Mouse (Mus musculus): ENCODE measurements around the gene Msi2. TPM values are rescaled to one million over a fixed set of nuclear protein-coding genes. Genes with fewer than 3 reads are reported as not detected.

Msi2 gene
- polyA plus RNA-seq, 1 experiment from 2014 or later = 17.9 TPM

- Histone ChIP-seq H3K27ac (ENCODE audit: low read length) (no peak overlapping the region), H3K4me1 (ENCODE audit: control insufficient read depth, insufficient read depth, low read length) (0 out of 2 replicates have a peak, but pooled peaks cover 7% of the 10 kb centered on the region), H3K9me3 (ENCODE audit: control insufficient read depth, low read depth, low read length) (no peaks in the 10 kb centered on the region), H3K4me3 (ENCODE audit: low read depth, low read length) (no peak overlapping the region), H3K27me3 (ENCODE audit: control insufficient read depth, insufficient read depth, low read length) (no peaks in the 10 kb centered on the region), H3K36me3 (ENCODE audit: control insufficient read depth, insufficient read depth, low read length) (no peaks in the 10 kb centered on the region; the same call in 1 of the 2 replicates), H3K4me2 (replicated peaks; ENCODE audit: low read depth, low read length) (no peak overlapping the region), H3K9ac (replicated peaks; ENCODE audit: low read depth, low read length) (no peak overlapping the region)
- WGBS = 65% methylated on average over 11 of the region's 11 CpGs
- no peak for ATAC-seq (ENCODE audit: insufficient number of reproducible peaks, insufficient read depth, low FRiP score, low read depth)
Observed at GRCm38 (mm10) chr11:88661444-88662180, 56.7 kb downstream of the Msi2 start.

DNA sequence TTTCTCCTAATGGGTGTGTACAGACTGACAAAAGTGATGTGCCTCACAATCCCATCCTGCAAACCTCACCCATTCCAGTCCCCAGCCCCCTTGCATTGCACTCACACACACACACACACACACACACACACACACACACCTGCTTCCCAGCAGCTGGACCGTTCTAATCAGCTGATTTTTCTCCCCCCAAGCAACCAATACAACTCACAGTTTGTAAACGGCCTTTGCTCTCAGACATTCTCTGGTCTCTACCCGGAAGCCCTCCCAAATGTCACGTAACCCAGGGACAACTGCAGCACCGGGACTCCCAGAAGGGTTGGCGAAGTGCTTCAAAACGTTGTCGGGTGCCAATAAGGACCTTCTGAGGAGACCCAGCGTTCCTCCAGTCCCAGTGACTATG is 57.9 kb downstream of the Msi2 start:
- WGBS = 86% methylated on average over 9 of the region's 9 CpGs
- ATAC-seq (ENCODE audit: insufficient number of reproducible peaks, insufficient read depth, low FRiP score, low read depth) = no peak
- Histone ChIP-seq H3K36me3 (ENCODE audit: control insufficient read depth, insufficient read depth, low read length) (no peaks in the 10 kb centered on the region; the same call in 1 of the 2 replicates), H3K4me2 (replicated peaks; ENCODE audit: low read depth, low read length) (no peak overlapping the region), H3K9ac (replicated peaks; ENCODE audit: low read depth, low read length) (no peak overlapping the region), H3K27ac (ENCODE audit: low read length) (no peak overlapping the region), H3K4me3 (ENCODE audit: low read depth, low read length) (no peak overlapping the region), H3K4me1 (ENCODE audit: control insufficient read depth, insufficient read depth, low read length) (0 out of 2 replicates have a peak, but pooled peaks cover 7% of the 10 kb centered on the region), H3K27me3 (ENCODE audit: control insufficient read depth, insufficient read depth, low read length) (no peaks in the 10 kb centered on the region), H3K9me3 (ENCODE audit: control insufficient read depth, low read depth, low read length) (no peaks in the 10 kb centered on the region)

DNA sequence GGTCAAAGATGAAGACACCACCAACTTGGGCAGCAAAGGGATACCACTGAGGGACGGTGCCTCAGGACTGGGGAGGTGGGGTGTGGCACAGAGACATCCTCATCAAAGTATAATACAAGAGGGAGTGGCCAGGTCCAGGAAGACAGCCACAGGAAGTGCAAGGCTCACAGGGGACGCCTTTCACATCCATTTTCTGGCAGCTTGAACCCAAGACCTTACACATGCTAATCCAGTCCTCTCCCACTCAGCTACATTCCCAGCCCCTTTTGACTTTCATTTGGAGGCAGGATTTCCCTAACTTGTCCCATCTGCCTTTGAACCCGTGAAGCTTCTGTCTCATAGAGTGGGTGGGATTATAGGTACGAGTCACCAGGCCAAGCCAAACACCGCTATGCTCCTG is 59.4 kb downstream of the Msi2 start:
- 93% methylated on average over 5 of the region's 5 CpGs for WGBS
- no peak for ATAC-seq (ENCODE audit: insufficient number of reproducible peaks, insufficient read depth, low FRiP score, low read depth)
- Histone ChIP-seq H3K9me3 (ENCODE audit: control insufficient read depth, low read depth, low read length) (no peaks in the 10 kb centered on the region), H3K4me2 (replicated peaks; ENCODE audit: low read depth, low read length) (no peak overlapping the region), H3K9ac (replicated peaks; ENCODE audit: low read depth, low read length) (no peak overlapping the region), H3K36me3 (ENCODE audit: control insufficient read depth, insufficient read depth, low read length) (no peaks in the 10 kb centered on the region; the same call in 1 of the 2 replicates), H3K4me3 (ENCODE audit: low read depth, low read length) (no peak overlapping the region), H3K27ac (ENCODE audit: low read length) (no peak overlapping the region), H3K27me3 (ENCODE audit: control insufficient read depth, insufficient read depth, low read length) (no peaks in the 10 kb centered on the region), H3K4me1 (ENCODE audit: control insufficient read depth, insufficient read depth, low read length) (peaks cover 12% of the 10 kb centered on the region; the same call in 1 of the 2 replicates)

DNA sequence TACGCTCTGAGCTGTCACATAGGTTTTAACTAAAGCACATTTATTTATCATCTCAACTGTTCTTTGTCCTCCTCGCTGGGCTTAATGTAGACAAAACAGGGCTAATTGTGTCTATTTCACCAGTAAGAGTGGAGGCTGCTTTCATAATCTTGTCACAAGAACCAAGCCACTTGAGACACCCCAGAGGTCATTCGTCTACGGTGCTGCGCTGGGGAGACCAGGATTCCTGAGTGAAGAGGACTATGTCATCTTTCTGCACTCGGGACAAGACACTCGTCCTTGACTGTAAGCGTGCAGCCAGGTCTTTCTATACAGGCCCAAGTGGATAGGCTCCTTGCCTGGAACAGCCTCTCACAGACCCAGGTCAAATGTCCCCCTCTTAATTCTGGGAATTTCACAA is 62.5 kb downstream of the Msi2 start:
- 60% methylated on average over 8 of the region's 8 CpGs for WGBS
- H3K27ac ChIP-seq (ENCODE audit: low read length) = 0 out of 2 replicates have a peak overlapping the region, but pooled peaks have one; percentile 3
- no peak overlapping the region for H3K9ac ChIP-seq (replicated peaks; ENCODE audit: low read depth, low read length)
- no peaks in the 10 kb centered on the region for H3K27me3 ChIP-seq (ENCODE audit: control insufficient read depth, insufficient read depth, low read length)
- H3K4me3 ChIP-seq (ENCODE audit: low read depth, low read length) = no peak overlapping the region
- no peaks in the 10 kb centered on the region for H3K36me3 ChIP-seq (ENCODE audit: control insufficient read depth, insufficient read depth, low read length)
- no peak for ATAC-seq (ENCODE audit: insufficient number of reproducible peaks, insufficient read depth, low FRiP score, low read depth)
- no peaks in the 10 kb centered on the region for H3K9me3 ChIP-seq (ENCODE audit: control insufficient read depth, low read depth, low read length)
- H3K4me1 ChIP-seq (ENCODE audit: control insufficient read depth, insufficient read depth, low read length) = peaks cover 5% of the 10 kb centered on the region; the same call in 1 of the 2 replicates
- no peak overlapping the region for H3K4me2 ChIP-seq (replicated peaks; ENCODE audit: low read depth, low read length)

DNA sequence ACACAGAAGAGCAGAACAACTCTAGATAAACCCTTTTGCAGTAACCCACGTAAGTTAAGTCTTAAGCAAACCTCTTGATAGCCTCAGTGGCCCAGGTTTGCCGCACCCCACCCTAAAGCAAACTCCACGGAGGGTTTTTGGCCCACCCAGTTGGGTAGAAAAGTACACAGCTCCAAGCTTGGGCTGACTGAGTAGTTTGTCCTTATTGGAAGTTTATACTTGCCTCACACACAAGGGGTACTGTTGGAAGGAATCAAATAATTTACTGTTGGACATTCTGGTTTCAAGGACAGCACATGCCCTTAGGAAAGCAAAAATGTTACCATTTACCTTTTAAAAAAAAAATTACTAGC is 63.1 kb downstream of the Msi2 start:
- no peak overlapping the region for H3K4me3 ChIP-seq (ENCODE audit: low read depth, low read length)
- H3K27ac ChIP-seq (ENCODE audit: low read length) = peak overlapping the region; percentile 33; the same call in 1 of the 2 replicates

GRCm38 (mm10) chr11:88654391-88655213 is 63.7 kb downstream of the Msi2 start:
- Histone ChIP-seq H3K27me3 (ENCODE audit: control insufficient read depth, insufficient read depth, low read length) (no peaks in the 10 kb centered on the region), H3K9me3 (ENCODE audit: control insufficient read depth, low read depth, low read length) (no peaks in the 10 kb centered on the region), H3K9ac (replicated peaks; ENCODE audit: low read depth, low read length) (no peak overlapping the region), H3K27ac (ENCODE audit: low read length) (peak overlapping the region; percentile 33; the same call in 1 of the 2 replicates), H3K4me2 (replicated peaks; ENCODE audit: low read depth, low read length) (no peak overlapping the region), H3K36me3 (ENCODE audit: control insufficient read depth, insufficient read depth, low read length) (no peaks in the 10 kb centered on the region), H3K4me1 (ENCODE audit: control insufficient read depth, insufficient read depth, low read length) (peaks cover 5% of the 10 kb centered on the region; the same call in 1 of the 2 replicates), H3K4me3 (ENCODE audit: low read depth, low read length) (no peak overlapping the region)
- WGBS = 75% methylated on average over 18 of the region's 18 CpGs
- ATAC-seq (ENCODE audit: insufficient number of reproducible peaks, insufficient read depth, low FRiP score, low read depth) = 0 out of 2 replicates have a peak, but pooled peaks have one; percentile 67

More for the DNA sequence above, 63.1 kb downstream of the Msi2 start:
- H3K27me3 ChIP-seq (ENCODE audit: control insufficient read depth, insufficient read depth, low read length) = no peaks in the 10 kb centered on the region
- H3K4me1 ChIP-seq (ENCODE audit: control insufficient read depth, insufficient read depth, low read length) = peaks cover 5% of the 10 kb centered on the region; the same call in 1 of the 2 replicates
- H3K9ac ChIP-seq (replicated peaks; ENCODE audit: low read depth, low read length) = no peak overlapping the region
- H3K36me3 ChIP-seq (ENCODE audit: control insufficient read depth, insufficient read depth, low read length) = no peaks in the 10 kb centered on the region
- 76% methylated on average over 3 of the region's 3 CpGs for WGBS
- H3K9me3 ChIP-seq (ENCODE audit: control insufficient read depth, low read depth, low read length) = no peaks in the 10 kb centered on the region
- H3K4me2 ChIP-seq (replicated peaks; ENCODE audit: low read depth, low read length) = no peak overlapping the region
- peak; percentile 46; the same call in 1 of the 2 replicates for ATAC-seq (ENCODE audit: insufficient number of reproducible peaks, insufficient read depth, low FRiP score, low read depth)

DNA sequence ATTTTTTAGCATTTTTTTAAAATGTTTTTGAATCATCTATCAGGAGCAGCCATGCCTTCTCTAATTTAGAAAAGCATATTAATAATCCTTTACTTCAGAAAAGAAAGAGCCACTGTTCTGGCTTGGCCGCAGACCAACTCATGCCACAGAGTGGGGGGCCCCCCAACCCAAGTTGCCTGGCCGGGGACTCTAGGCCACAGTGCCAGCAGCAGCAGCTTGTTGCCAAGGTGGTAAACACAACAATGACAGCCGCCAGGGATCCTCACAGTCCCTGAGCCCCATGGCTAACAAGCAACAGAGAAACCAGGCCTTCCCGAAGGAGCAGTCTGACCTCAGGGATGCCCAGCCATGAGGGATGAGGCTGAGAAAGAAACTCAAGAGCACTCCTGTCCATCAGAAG is 68.0 kb downstream of the Msi2 start:
- Histone ChIP-seq H3K36me3 (ENCODE audit: control insufficient read depth, insufficient read depth, low read length) (no peaks in the 10 kb centered on the region), H3K27me3 (ENCODE audit: control insufficient read depth, insufficient read depth, low read length) (no peaks in the 10 kb centered on the region), H3K4me1 (ENCODE audit: control insufficient read depth, insufficient read depth, low read length) (peaks cover 19% of the 10 kb centered on the region; the same call in 1 of the 2 replicates), H3K4me3 (ENCODE audit: low read depth, low read length) (no peak overlapping the region), H3K27ac (ENCODE audit: low read length) (0 out of 2 replicates have a peak overlapping the region, but pooled peaks have one; percentile 10), H3K4me2 (replicated peaks; ENCODE audit: low read depth, low read length) (no peak overlapping the region), H3K9me3 (ENCODE audit: control insufficient read depth, low read depth, low read length) (no peaks in the 10 kb centered on the region), H3K9ac (replicated peaks; ENCODE audit: low read depth, low read length) (no peak overlapping the region)
- no peak for ATAC-seq (ENCODE audit: insufficient number of reproducible peaks, insufficient read depth, low FRiP score, low read depth)
- 64% methylated on average over 4 of the region's 4 CpGs for WGBS

- no peaks in the 10 kb centered on the region for H3K36me3 ChIP-seq (ENCODE audit: control insufficient read depth, insufficient read depth, low read length)
- no peak overlapping the region for H3K9ac ChIP-seq (replicated peaks; ENCODE audit: low read depth, low read length)
- H3K9me3 ChIP-seq (ENCODE audit: control insufficient read depth, low read depth, low read length) = no peaks in the 10 kb centered on the region
- no peak overlapping the region for H3K27ac ChIP-seq (ENCODE audit: low read length)
- 39% methylated on average over 2 of the region's 2 CpGs for WGBS
- no peak overlapping the region for H3K4me3 ChIP-seq (ENCODE audit: low read depth, low read length)
- H3K27me3 ChIP-seq (ENCODE audit: control insufficient read depth, insufficient read depth, low read length) = no peaks in the 10 kb centered on the region
- H3K4me1 ChIP-seq (ENCODE audit: control insufficient read depth, insufficient read depth, low read length) = peaks cover 14% of the 10 kb centered on the region; the same call in 1 of the 2 replicates
- no peak overlapping the region for H3K4me2 ChIP-seq (replicated peaks; ENCODE audit: low read depth, low read length)
- no peak for ATAC-seq (ENCODE audit: insufficient number of reproducible peaks, insufficient read depth, low FRiP score, low read depth)
Observed at GRCm38 (mm10) chr11:88649009-88649408, 69.3 kb downstream of the Msi2 start.

Data from stomach, embryonic 14.5 days (tissue).